Mouse (Mus musculus) small intestine, adult 2 months (tissue): Measurements from ENCODE around the gene Ufd1. TPM values are rescaled to one million over a fixed set of nuclear protein-coding genes. Genes with fewer than 3 reads are reported as not detected.
A peak's percentile ranks its signal among the peaks of the same experiment; 100 is the strongest.

Source experiments
- H3K27ac ChIP-seq: fragments of 200-500 bp; 2 replicates; pipeline ENCODE4 v1.5.1; 2012; ENCODE audit warnings: low read depth, low read length, control low read depth, inconsistent platforms; ENCODE audit not compliant: insufficient read depth
- H3K27me3 ChIP-seq: fragments of 200-500 bp; 2 replicates; pipeline ENCODE4 v1.6.1; 2012; ENCODE audit warnings: mild to moderate bottlenecking, moderate library complexity, low read length, inconsistent platforms; ENCODE audit not compliant: control insufficient read depth, insufficient read depth
- H3K36me3 ChIP-seq: fragments of 200-500 bp; 2 replicates; pipeline ENCODE4 v1.6.1; 2012; ENCODE audit warnings: mild to moderate bottlenecking, low read length, control low read depth, inconsistent platforms; ENCODE audit not compliant: control insufficient read depth, insufficient read depth
- H3K4me1 ChIP-seq: fragments of 200-500 bp; 2 replicates; pipeline ENCODE4 v1.6.1; 2012; ENCODE audit warnings: low read length, inconsistent platforms, mixed read lengths; ENCODE audit not compliant: control insufficient read depth, insufficient read depth, insufficient read length
- H3K4me3 ChIP-seq: fragments of 200-500 bp; 2 replicates; pipeline ENCODE4 v1.5.1; 2012; ENCODE audit warnings: low read depth, mild to moderate bottlenecking, control low read depth, inconsistent platforms, low read length, moderate library complexity
- CTCF ChIP-seq: fragments of 200-500 bp; IDR thresholded peaks from 2 replicates; pipeline ENCODE4 v1.5.1; 2012; ENCODE audit warnings: low read depth, mild to moderate bottlenecking, control low read depth, inconsistent platforms, low read length, moderate library complexity, mixed read lengths; ENCODE audit not compliant: insufficient replicate concordance, insufficient read length; ENCODE audit errors: extremely low read depth
- POLR2A ChIP-seq: fragments of 200-500 bp; IDR thresholded peaks from 2 replicates; pipeline ENCODE4 v1.6.1; 2012; ENCODE audit warnings: low read depth, mild to moderate bottlenecking, control low read depth, inconsistent platforms, low read length, moderate library complexity
- WGBS: fragments of 180-500 bp; shearing (Covaris S2); methylation state at CpG from one replicate; pipeline ENCODE4 v1.1.7; 2018; 5-methylcytosine and 5-hydroxymethylcytosine counted together
- polyA plus RNA-seq: library from polyadenylated mRNA; depleted of rRNA; stranded (reverse); fragments of >200 nt; gene quantifications from 2 replicates; pipeline ENCODE4 v1.2.3, GENCODE M21; 2012

The Ufd1 gene
- polyA plus RNA-seq, 1 experiment, result 11.4 TPM

- TF ChIP-seq POLR2A (no peak), CTCF (no peak)
- H3K4me3 ChIP-seq, result peak overlapping the region; percentile 98
- H3K4me1 ChIP-seq, result no peaks in the 10 kb centered on the region
- no peaks in the 10 kb centered on the region for H3K27me3 ChIP-seq
- H3K27ac ChIP-seq, result no peak overlapping the region
- H3K36me3 ChIP-seq, result peaks cover 11% of the 10 kb centered on the region
- 2% methylated on average over 5 of the region's 5 CpGs for WGBS
Measured at GRCm38 (mm10) chr16:18811032-18811431, 547 bp upstream of the Ufd1 start.

DNA sequence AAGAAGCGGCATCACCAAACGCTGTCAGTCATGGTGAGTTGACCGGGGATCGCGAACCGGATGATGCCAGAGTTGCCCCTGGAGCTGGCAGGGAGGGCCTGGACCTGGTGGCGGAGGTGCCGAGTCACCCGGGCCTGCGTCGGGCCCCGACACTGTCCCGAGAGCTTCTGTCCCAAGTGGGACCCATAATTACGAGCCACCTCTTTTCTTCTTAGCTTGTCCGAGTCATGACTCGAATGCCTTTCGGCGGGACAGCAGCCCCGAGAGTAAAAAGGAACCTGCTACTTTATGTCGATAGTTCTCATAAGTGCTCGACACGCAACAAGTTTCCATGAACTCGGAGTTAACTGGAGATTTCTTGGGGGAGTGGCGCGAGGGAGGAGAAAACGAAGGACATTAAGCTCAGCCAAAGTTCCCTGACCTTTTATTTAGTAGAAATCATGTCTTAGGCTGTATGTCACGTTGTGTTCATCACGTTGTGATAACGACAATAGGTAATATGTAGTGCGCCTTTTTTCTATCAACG is 869 bp downstream of the Ufd1 start:
- peak overlapping the region; percentile 81 for H3K27ac ChIP-seq
- peaks cover 21% of the 10 kb centered on the region for H3K36me3 ChIP-seq
- peak overlapping the region; percentile 98 for H3K4me3 ChIP-seq
- no peaks in the 10 kb centered on the region for H3K4me1 ChIP-seq
- TF ChIP-seq CTCF (no peak), POLR2A (no peak)
- H3K27me3 ChIP-seq, result no peaks in the 10 kb centered on the region
- WGBS, result under 1% methylated on average over 31 of the region's 31 CpGs

GRCm38 (mm10) chr16:18822356-18822755 is 10.8 kb downstream of the Ufd1 start:
- TF ChIP-seq CTCF (no peak), POLR2A (no peak)
- Histone ChIP-seq H3K4me3 (no peak overlapping the region), H3K36me3 (peaks cover 77% of the 10 kb centered on the region), H3K4me1 (no peaks in the 10 kb centered on the region), H3K27me3 (no peaks in the 10 kb centered on the region), H3K27ac (no peak overlapping the region)
- WGBS, result 82% methylated on average over 1 of the region's 1 CpGs

DNA sequence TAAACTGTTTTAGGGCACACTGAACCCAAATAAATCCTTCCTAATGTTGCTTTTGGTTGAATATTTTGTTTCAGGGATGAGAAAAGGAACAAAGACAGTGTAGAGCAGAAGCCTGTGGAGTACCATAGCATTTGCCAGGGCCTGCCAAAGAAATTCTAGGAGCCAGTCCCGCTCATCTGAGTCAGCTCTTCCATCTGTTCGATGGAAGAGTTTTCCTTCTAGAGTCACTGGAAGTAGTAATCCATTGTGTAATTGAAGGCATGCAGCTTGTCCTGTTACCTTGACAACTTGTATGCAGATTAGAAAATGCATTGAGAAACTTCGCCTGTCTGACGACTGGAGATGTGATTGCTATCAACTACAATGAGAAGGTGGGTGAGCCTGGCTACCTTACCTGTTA is 11.3 kb downstream of the Ufd1 start:
- Histone ChIP-seq H3K4me1 (no peaks in the 10 kb centered on the region), H3K36me3 (peaks cover 77% of the 10 kb centered on the region), H3K27me3 (no peaks in the 10 kb centered on the region), H3K4me3 (no peak overlapping the region), H3K27ac (no peak overlapping the region)
- TF ChIP-seq POLR2A (no peak), CTCF (no peak)
- WGBS, result 75% methylated on average over 4 of the region's 4 CpGs

- TF ChIP-seq CTCF (no peak), POLR2A (no peak)
- no peak overlapping the region for H3K4me3 ChIP-seq
- no peaks in the 10 kb centered on the region for H3K4me1 ChIP-seq
- H3K27ac ChIP-seq, result no peak overlapping the region
- peaks cover 66% of the 10 kb centered on the region for H3K36me3 ChIP-seq
- no peaks in the 10 kb centered on the region for H3K27me3 ChIP-seq
- WGBS, result 89% methylated on average over 3 of the region's 3 CpGs
Measured at GRCm38 (mm10) chr16:18828630-18829029, 17.1 kb downstream of the Ufd1 start.

DNA sequence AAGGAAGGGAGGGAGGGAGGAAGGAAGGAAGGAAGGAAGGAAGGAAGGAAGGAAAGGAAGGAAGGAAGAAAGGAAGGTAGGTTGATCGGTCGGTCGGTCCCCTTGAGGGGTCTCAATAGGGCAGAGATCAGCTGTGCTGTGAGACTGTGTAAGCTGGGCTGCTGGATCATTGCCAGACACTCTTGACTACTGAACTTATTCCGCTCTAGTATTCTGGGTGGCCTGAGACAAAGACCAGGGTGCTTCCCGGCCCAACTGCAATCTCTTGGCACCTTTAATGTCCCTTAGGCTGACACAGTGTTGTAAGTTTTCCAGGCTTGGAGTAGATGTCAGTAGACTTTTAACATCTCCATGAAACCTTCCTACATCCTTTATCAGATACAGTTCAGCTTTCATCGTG is 17.5 kb downstream of the Ufd1 start:
- H3K27ac ChIP-seq, result no peak overlapping the region
- H3K4me3 ChIP-seq, result no peak overlapping the region
- H3K4me1 ChIP-seq, result no peaks in the 10 kb centered on the region
- WGBS, result 87% methylated on average over 6 of the region's 6 CpGs
- no peak for TF ChIP-seq CTCF
- no peak for TF ChIP-seq POLR2A
- H3K36me3 ChIP-seq, result peaks cover 68% of the 10 kb centered on the region
- H3K27me3 ChIP-seq, result no peaks in the 10 kb centered on the region

- H3K27ac ChIP-seq, result no peak overlapping the region
- peaks cover 39% of the 10 kb centered on the region for H3K36me3 ChIP-seq
- 84% methylated on average over 2 of the region's 2 CpGs for WGBS
- no peaks in the 10 kb centered on the region for H3K27me3 ChIP-seq
- TF ChIP-seq CTCF (no peak), POLR2A (no peak)
- no peak overlapping the region for H3K4me3 ChIP-seq
- peaks cover 3% of the 10 kb centered on the region; the same call in 1 of the 2 replicates for H3K4me1 ChIP-seq
Measured at GRCm38 (mm10) chr16:18833486-18833885, 21.9 kb downstream of the Ufd1 start.
